In genomic region chr10:79807826-79808225, GRCm38 (mm10) we compare ENCODE assay signal across 8 mouse cellular contexts. TPM values are rescaled to one million over a fixed set of nuclear protein-coding genes. Genes with fewer than 3 reads are reported as not detected.
A peak's percentile ranks its signal among the peaks of the same experiment; 100 is the strongest.
DNase-seq lines count a peak whose midpoint lies in the region; ATAC-seq and TF ChIP-seq lines count a peak whose summit lies in the region.

No protein-coding gene starts in this region.

- H3K36me3 ChIP-seq in neural tube, embryonic 11.5 days (ENCODE audit: control insufficient read depth, insufficient read depth, low read length): peaks cover 8% of the 10 kb centered on the region
- no peaks in the 10 kb centered on the region for H3K36me3 ChIP-seq in heart, embryonic 11.5 days (ENCODE audit: control insufficient read depth, insufficient read depth, low read length)
- H3K36me3 ChIP-seq in kidney, postnatal 0 days (ENCODE audit: insufficient read depth, low read length): peaks cover 19% of the 10 kb centered on the region
- no peaks in the 10 kb centered on the region for H3K36me3 ChIP-seq in stomach, embryonic 16.5 days (ENCODE audit: control insufficient read depth, insufficient read depth, low read length)

- H3K27me3 ChIP-seq in neural tube, embryonic 11.5 days (ENCODE audit: control insufficient read depth, insufficient read depth, low read length): no peaks in the 10 kb centered on the region
- H3K27me3 ChIP-seq in heart, embryonic 11.5 days (ENCODE audit: control insufficient read depth, insufficient read depth, low read length): no peaks in the 10 kb centered on the region
- H3K27me3 ChIP-seq in kidney, postnatal 0 days (ENCODE audit: insufficient read depth, low read length): no peaks in the 10 kb centered on the region
- H3K27me3 ChIP-seq in stomach, embryonic 16.5 days (ENCODE audit: control insufficient read depth, insufficient read depth, low read length): no peaks in the 10 kb centered on the region

- DNase-seq in neural tube, embryonic 11.5 days (ENCODE audit: low spot score): no peak
- no peak for DNase-seq in neural tube, embryonic 10.5 days (ENCODE audit: extremely low spot score, low spot score)
- peak; percentile 34 for DNase-seq in kidney, postnatal 0 days (ENCODE audit: low spot score)
- DNase-seq in T-cell, adult 2 months (ENCODE audit: low spot score): no peak
- DNase-seq in right cerebral cortex, adult 18-20 months: no peak

- H3K4me3 ChIP-seq in neural tube, embryonic 11.5 days (ENCODE audit: low read depth, low read length): no peak overlapping the region
- 0 out of 2 replicates have a peak overlapping the region, but pooled peaks have one; percentile 16 for H3K4me3 ChIP-seq in heart, embryonic 11.5 days (ENCODE audit: low read depth, low read length)
- H3K4me3 ChIP-seq in kidney, postnatal 0 days (replicated peaks; ENCODE audit: low read depth, low read length): no peak overlapping the region
- H3K4me3 ChIP-seq in stomach, embryonic 16.5 days (replicated peaks; ENCODE audit: low read length): no peak overlapping the region

- no peak overlapping the region for H3K4me2 ChIP-seq in neural tube, embryonic 11.5 days (ENCODE audit: low read depth)
- H3K4me2 ChIP-seq in heart, embryonic 11.5 days: peak overlapping the region; percentile 46
- H3K4me2 ChIP-seq in kidney, postnatal 0 days (ENCODE audit: low read length): no peak overlapping the region
- no peak overlapping the region for H3K4me2 ChIP-seq in stomach, embryonic 16.5 days (ENCODE audit: low read depth, low read length)

- TF ChIP-seq CTCF in kidney, postnatal 0 days (IDR thresholded peaks at IDR 0.05; ENCODE audit: low read depth): no peak

- 0 out of 2 replicates have a peak overlapping the region, but pooled peaks have one; percentile 12 for H3K9ac ChIP-seq in neural tube, embryonic 11.5 days (ENCODE audit: low read length)
- H3K9ac ChIP-seq in heart, embryonic 11.5 days (ENCODE audit: low read depth, low read length): peak overlapping the region; percentile 59; the same call in 1 of the 2 replicates
- no peak overlapping the region for H3K9ac ChIP-seq in kidney, postnatal 0 days (ENCODE audit: low read depth, low read length)
- no peak overlapping the region for H3K9ac ChIP-seq in stomach, embryonic 16.5 days (ENCODE audit: low read length)

- ATAC-seq in neural tube, embryonic 11.5 days (ENCODE audit: insufficient read depth, low FRiP score, low TSS enrichment): no peak
- ATAC-seq in heart, embryonic 11.5 days (replicated peaks; ENCODE audit: insufficient number of reproducible peaks, low FRiP score, low TSS enrichment): no peak
- ATAC-seq in kidney, postnatal 0 days (replicated peaks; ENCODE audit: low FRiP score, low read depth): no peak
- no peak; the same call in 1 of the 2 replicates for ATAC-seq in stomach, embryonic 16.5 days (ENCODE audit: insufficient read depth, low FRiP score)
- ATAC-seq in granulocyte monocyte progenitor cell, adult 5-6 weeks (replicated peaks; ENCODE audit: poor library complexity, severe bottlenecking): no peak

- 52% methylated on average over 11 of the region's 11 CpGs for WGBS in neural tube, embryonic 11.5 days
- 59% methylated on average over 11 of the region's 11 CpGs for WGBS in heart, embryonic 11.5 days (ENCODE audit: insufficient replicate concordance)
- 47% methylated on average over 11 of the region's 11 CpGs for WGBS in kidney, postnatal 0 days
- 70% methylated on average over 11 of the region's 11 CpGs for WGBS in stomach, embryonic 16.5 days

- H3K27ac ChIP-seq in neural tube, embryonic 11.5 days (ENCODE audit: low read depth, low read length): peak overlapping the region; percentile 64; the same call in 1 of the 2 replicates
- H3K27ac ChIP-seq in heart, embryonic 11.5 days (ENCODE audit: low read depth, low read length): peak overlapping the region; percentile 74
- H3K27ac ChIP-seq in kidney, postnatal 0 days: peak overlapping the region; percentile 69
- peak overlapping the region; percentile 17; the same call in 1 of the 2 replicates for H3K27ac ChIP-seq in stomach, embryonic 16.5 days (ENCODE audit: low read length)

- H3K9me3 ChIP-seq in neural tube, embryonic 11.5 days (ENCODE audit: control insufficient read depth, low read length): no peaks in the 10 kb centered on the region
- H3K9me3 ChIP-seq in heart, embryonic 11.5 days (replicated peaks; ENCODE audit: control insufficient read depth, low read length): no peaks in the 10 kb centered on the region
- H3K9me3 ChIP-seq in kidney, postnatal 0 days (replicated peaks; ENCODE audit: low read length): no peaks in the 10 kb centered on the region
- H3K9me3 ChIP-seq in stomach, embryonic 16.5 days (replicated peaks; ENCODE audit: control insufficient read depth, low read length): no peaks in the 10 kb centered on the region

- H3K4me1 ChIP-seq in neural tube, embryonic 11.5 days (ENCODE audit: control insufficient read depth, insufficient read depth, low read length): peaks cover 40% of the 10 kb centered on the region
- peaks cover 26% of the 10 kb centered on the region for H3K4me1 ChIP-seq in heart, embryonic 11.5 days (ENCODE audit: control insufficient read depth, insufficient read depth, low read length)
- peaks cover 30% of the 10 kb centered on the region for H3K4me1 ChIP-seq in kidney, postnatal 0 days (replicated peaks; ENCODE audit: insufficient read depth, low read length)
- H3K4me1 ChIP-seq in stomach, embryonic 16.5 days (ENCODE audit: control insufficient read depth, insufficient read depth, low read length): peaks cover 14% of the 10 kb centered on the region

RNA-seq across cellular contexts. Expression of gene Misp, which starts 13.0 kb away (rescaled TPM):
- 0.77 and 1.6 TPM in 2 replicates for polyA plus RNA-seq in neural tube, embryonic 11.5 days (2014; fragmentation: Nextera tagmentation; extraction: Ambion mirVana)
- polyA plus RNA-seq in heart, embryonic 11.5 days (2014; fragmentation: Nextera tagmentation; extraction: Ambion mirVana): 0.63 and 0.89 TPM in 2 replicates
- 24.5 and 24.8 TPM in 2 replicates for polyA plus RNA-seq in kidney, postnatal 0 days (2015; fragmentation: Nextera tagmentation; extraction: Ambion mirVana)
- polyA plus RNA-seq in stomach, embryonic 16.5 days (2015; fragmentation: Nextera tagmentation; extraction: Ambion mirVana): 50.6 and 62.3 TPM in 2 replicates
- total RNA-seq in granulocyte monocyte progenitor cell, adult 5-6 weeks (2014; fragmentation: Nextera tagmentation): 0.34 TPM in 1 of 2 replicates, not detected in the other
- total RNA-seq in granulocyte monocyte progenitor cell, adult 5-6 weeks (2017): 0.82 TPM in 1 of 2 replicates, not detected in the other

RNA-seq across cellular contexts. Expression of gene Palm, which starts 14.5 kb away (rescaled TPM):
- 150 and 155 TPM in 2 replicates for polyA plus RNA-seq in neural tube, embryonic 11.5 days (2014; fragmentation: Nextera tagmentation; extraction: Ambion mirVana)
- 66.6 and 70.1 TPM in 2 replicates for polyA plus RNA-seq in heart, embryonic 11.5 days (2014; fragmentation: Nextera tagmentation; extraction: Ambion mirVana)
- 132 and 152 TPM in 2 replicates for polyA plus RNA-seq in kidney, postnatal 0 days (2015; fragmentation: Nextera tagmentation; extraction: Ambion mirVana)
- polyA plus RNA-seq in stomach, embryonic 16.5 days (2015; fragmentation: Nextera tagmentation; extraction: Ambion mirVana): 56.8 and 58.0 TPM in 2 replicates
- total RNA-seq in granulocyte monocyte progenitor cell, adult 5-6 weeks (2014; fragmentation: Nextera tagmentation): 80.1 and 110 TPM in 2 replicates
- 35.6 and 48.6 TPM in 2 replicates for total RNA-seq in granulocyte monocyte progenitor cell, adult 5-6 weeks (2017)

RNA-seq across cellular contexts. Expression of gene Prss57, which starts 17.1 kb away (rescaled TPM):
- polyA plus RNA-seq in neural tube, embryonic 11.5 days (2014; fragmentation: Nextera tagmentation; extraction: Ambion mirVana): 0.23 TPM in 1 of 2 replicates, not detected in the other
- not detected in 2 replicates for polyA plus RNA-seq in heart, embryonic 11.5 days (2014; fragmentation: Nextera tagmentation; extraction: Ambion mirVana)
- 0.04 and 0.06 TPM in 2 replicates for polyA plus RNA-seq in kidney, postnatal 0 days (2015; fragmentation: Nextera tagmentation; extraction: Ambion mirVana)
- 0.55 and 0.72 TPM in 2 replicates for polyA plus RNA-seq in stomach, embryonic 16.5 days (2015; fragmentation: Nextera tagmentation; extraction: Ambion mirVana)
- 172 and 215 TPM in 2 replicates for total RNA-seq in granulocyte monocyte progenitor cell, adult 5-6 weeks (2014; fragmentation: Nextera tagmentation)
- total RNA-seq in granulocyte monocyte progenitor cell, adult 5-6 weeks (2017): 77.4 and 86.7 TPM in 2 replicates

RNA-seq across cellular contexts. Expression of gene Fstl3, which starts 30.8 kb away (rescaled TPM):
- 1.3 and 1.7 TPM in 2 replicates for polyA plus RNA-seq in neural tube, embryonic 11.5 days (2014; fragmentation: Nextera tagmentation; extraction: Ambion mirVana)
- 11.4 TPM in 2 replicates for polyA plus RNA-seq in heart, embryonic 11.5 days (2014; fragmentation: Nextera tagmentation; extraction: Ambion mirVana)
- 32.9 and 38.7 TPM in 2 replicates for polyA plus RNA-seq in kidney, postnatal 0 days (2015; fragmentation: Nextera tagmentation; extraction: Ambion mirVana)
- polyA plus RNA-seq in stomach, embryonic 16.5 days (2015; fragmentation: Nextera tagmentation; extraction: Ambion mirVana): 18.1 and 23.1 TPM in 2 replicates
- total RNA-seq in granulocyte monocyte progenitor cell, adult 5-6 weeks (2014; fragmentation: Nextera tagmentation): 4.6 TPM in 1 of 2 replicates, not detected in the other
- total RNA-seq in granulocyte monocyte progenitor cell, adult 5-6 weeks (2017): 0.62 and 1.4 TPM in 2 replicates

RNA-seq across cellular contexts. Expression of gene Rnf126, which starts 41.1 kb away (rescaled TPM):
- polyA plus RNA-seq in neural tube, embryonic 11.5 days (2014; fragmentation: Nextera tagmentation; extraction: Ambion mirVana): 99.7 and 101 TPM in 2 replicates
- 63.1 and 69.0 TPM in 2 replicates for polyA plus RNA-seq in heart, embryonic 11.5 days (2014; fragmentation: Nextera tagmentation; extraction: Ambion mirVana)
- polyA plus RNA-seq in kidney, postnatal 0 days (2015; fragmentation: Nextera tagmentation; extraction: Ambion mirVana): 74.5 and 82.4 TPM in 2 replicates
- polyA plus RNA-seq in stomach, embryonic 16.5 days (2015; fragmentation: Nextera tagmentation; extraction: Ambion mirVana): 29.9 and 34.8 TPM in 2 replicates
- total RNA-seq in granulocyte monocyte progenitor cell, adult 5-6 weeks (2014; fragmentation: Nextera tagmentation): 32.1 and 64.5 TPM in 2 replicates
- 17.3 and 28.2 TPM in 2 replicates for total RNA-seq in granulocyte monocyte progenitor cell, adult 5-6 weeks (2017)

Comparison
In these comparisons a context has a peak if more than half of its experiments do, and no peak if none do; other contexts are left out.
1. H3K27ac ChIP-seq: peak in every context shown above with its lines; median percentile 74 in heart, embryonic 11.5 days; 69 in kidney, postnatal 0 days; 64 in neural tube, embryonic 11.5 days; 17 in stomach, embryonic 16.5 days.
2. H3K9ac ChIP-seq: peak in neural tube, embryonic 11.5 days (single experiment) and heart, embryonic 11.5 days (single experiment); none in kidney, postnatal 0 days (single experiment) and stomach, embryonic 16.5 days (single experiment).